ENCODE assay signal across 8 mouse cellular contexts in the genomic region with DNA sequence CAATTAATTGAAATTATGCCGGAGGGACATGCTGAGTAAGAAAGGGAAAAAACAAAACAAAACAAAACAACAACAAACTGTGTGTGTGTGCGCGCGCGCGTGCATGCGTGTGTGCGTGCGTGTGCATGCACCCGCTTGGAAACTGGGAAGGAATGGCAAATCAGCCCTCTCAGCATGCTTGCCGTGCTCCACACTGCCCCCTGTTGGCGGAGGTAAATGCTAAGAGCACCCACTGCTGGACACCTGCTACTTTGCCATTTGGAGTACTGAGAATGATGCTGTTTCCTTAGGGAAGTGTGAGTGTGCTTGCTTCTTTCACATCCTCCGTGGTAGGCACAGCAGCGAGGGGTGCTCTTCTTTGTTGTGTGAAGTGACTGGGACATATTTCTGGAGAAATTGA.
DNase-seq lines count a peak whose midpoint lies in the region; ATAC-seq and TF ChIP-seq lines count a peak whose summit lies in the region.

No protein-coding gene starts in this region.

- H3K36me3 ChIP-seq in G1E (replicated peaks), result no peaks in the 10 kb centered on the region

- H3K27ac ChIP-seq in cortical plate, adult 2 months (ENCODE audit: insufficient read depth, low read length), result no peak overlapping the region

- ATAC-seq in G1E (ENCODE audit: extremely low read depth, insufficient number of reproducible peaks, low FRiP score, poor library complexity, severe bottlenecking), result no peak
- ATAC-seq in activated CD4-positive, CD25-positive, alpha-beta regulatory T cell, adult 4 months, result no peak
- no peak for ATAC-seq in inflammation-experienced regulatory T-cells, adult 6 months

- no peak for TF ChIP-seq POLR2A in cortical plate, adult 2 months (IDR thresholded peaks at IDR 0.05; ENCODE audit: extremely low read depth, insufficient read depth, low read length)

- H3K4me3 ChIP-seq in G1E (ENCODE audit: low read depth, low read length), result no peak overlapping the region
- no peak overlapping the region for H3K4me3 ChIP-seq in cortical plate, adult 2 months (ENCODE audit: insufficient read depth, low read length)

- no peaks in the 10 kb centered on the region for H3K4me1 ChIP-seq in G1E (ENCODE audit: insufficient read depth, low read depth, low read length)
- no peaks in the 10 kb centered on the region for H3K4me1 ChIP-seq in cortical plate, adult 2 months (ENCODE audit: control insufficient read depth, insufficient read depth, low read length)

- H3K9me3 ChIP-seq in G1E (replicated peaks), result no peaks in the 10 kb centered on the region

- no peaks in the 10 kb centered on the region; the same call in 1 of the 2 replicates for H3K27me3 ChIP-seq in G1E (ENCODE audit: insufficient read depth, low read length)

- DNase-seq in kidney, postnatal 10 days, result peak; percentile 22
- no peak for DNase-seq in kidney, adult 11 months
- DNase-seq in G1E (ENCODE audit: low spot score), result peak; percentile 2
- DNase-seq in spleen, postnatal 4 days (ENCODE audit: low spot score in 2 of 2), result peak; percentile 16 to 76
- no peak for DNase-seq in kidney, adult 9 months

- TF ChIP-seq CTCF in G1E (IDR thresholded peaks at IDR 0.05; ENCODE audit: low read depth, low read length), result peak; percentile 88
- TF ChIP-seq CTCF in cortical plate, adult 2 months (IDR thresholded peaks at IDR 0.05; ENCODE audit: extremely low read depth, insufficient read depth, low read length), result peak; percentile 18

Comparison
In these comparisons a context has a peak if more than half of its experiments do, and no peak if none do; other contexts are left out.
1. DNase-seq: peak in kidney, postnatal 10 days (single experiment), G1E (single experiment) and spleen, postnatal 4 days (2 of 2); none in kidney, adult 11 months (single experiment) and kidney, adult 9 months (single experiment).